Mouse (Mus musculus) forebrain, postnatal 0 days (tissue): ENCODE data around the gene Dennd2d. TPM values are rescaled to one million over a fixed set of nuclear protein-coding genes. Genes with fewer than 3 reads are reported as not detected.

Experiments
- ATAC-seq: fragments of 200-750 bp; cut with Nextera tagmentation; 2 replicates; pipeline ENCODE4 v1.8.0; 2017; ENCODE audit warnings: mild to moderate bottlenecking, moderate library complexity
- DNase-seq: peaks from one replicate; pipeline ENCODE4 v3.0.0-alpha.2; 2015
- H3K27ac ChIP-seq: fragments of 300-500 bp; sonication (generic); 2 replicates; pipeline ENCODE4 v1.5.1; 2014; ENCODE audit warnings: low read depth, mild to moderate bottlenecking, antibody characterized with exemption, low read length, moderate library complexity, mixed read lengths
- H3K27me3 ChIP-seq: fragments of 300-500 bp; sonication (generic); 2 replicates; pipeline ENCODE4 v1.6.1; 2014; ENCODE audit warnings: mild to moderate bottlenecking, low read length, mixed read lengths; ENCODE audit not compliant: insufficient read depth
- H3K36me3 ChIP-seq: fragments of 300-500 bp; sonication (generic); 2 replicates; pipeline ENCODE4 v1.6.1; 2014; ENCODE audit warnings: mild to moderate bottlenecking, moderate library complexity; ENCODE audit not compliant: insufficient read depth
- H3K4me1 ChIP-seq: fragments of 300-500 bp; sonication (generic); 2 replicates; pipeline ENCODE4 v1.6.1; 2014; ENCODE audit warnings: antibody characterized with exemption; ENCODE audit not compliant: insufficient read depth
- H3K4me2 ChIP-seq: fragments of 300-500 bp; sonication (generic); 2 replicates; pipeline ENCODE4 v1.6.1; 2014; ENCODE audit warnings: low read depth, mild to moderate bottlenecking, moderate library complexity
- H3K4me3 ChIP-seq: fragments of 300-500 bp; sonication (generic); 2 replicates; pipeline ENCODE4 v1.5.1; 2014; ENCODE audit warnings: low read depth, low read length, mixed read lengths
- H3K9ac ChIP-seq: fragments of 300-500 bp; sonication (generic); 2 replicates; pipeline ENCODE4 v1.6.1; 2014; ENCODE audit warnings: mild to moderate bottlenecking
- H3K9me3 ChIP-seq: fragments of 300-500 bp; sonication (generic); 2 replicates; pipeline ENCODE4 v1.6.1; 2016; ENCODE audit warnings: low read length
- CTCF ChIP-seq: sonication (generic); IDR thresholded peaks from 2 replicates; pipeline ENCODE4 v1.5.1; 2016; ENCODE audit warnings: antibody characterized with exemption, control low read depth, low read depth
- WGBS: fragments of 180-500 bp; shearing (Covaris S2); extraction: QIAGEN DNeasy Blood & Tissue Kit; methylation state at CpG from one replicate; pipeline ENCODE4 v1.1.7; 2014; 5-methylcytosine and 5-hydroxymethylcytosine counted together
- polyA plus RNA-seq: library from polyadenylated mRNA; unstranded; fragments of >200 nt; fragmentation: Nextera tagmentation; extraction: Ambion mirVana; gene quantifications from 2 replicates; pipeline ENCODE4 v1.2.1, GENCODE M21; 2015
- total RNA-seq: library from RNA; depleted of rRNA; stranded (reverse); fragments of >200 nt; gene quantifications from 2 replicates; pipeline ENCODE4 v1.2.3, GENCODE M21; 2014

The Dennd2d gene
- total and polyA plus RNA-seq, 2 experiments from 2014 or later = 0.63 to 0.90 TPM

DNA sequence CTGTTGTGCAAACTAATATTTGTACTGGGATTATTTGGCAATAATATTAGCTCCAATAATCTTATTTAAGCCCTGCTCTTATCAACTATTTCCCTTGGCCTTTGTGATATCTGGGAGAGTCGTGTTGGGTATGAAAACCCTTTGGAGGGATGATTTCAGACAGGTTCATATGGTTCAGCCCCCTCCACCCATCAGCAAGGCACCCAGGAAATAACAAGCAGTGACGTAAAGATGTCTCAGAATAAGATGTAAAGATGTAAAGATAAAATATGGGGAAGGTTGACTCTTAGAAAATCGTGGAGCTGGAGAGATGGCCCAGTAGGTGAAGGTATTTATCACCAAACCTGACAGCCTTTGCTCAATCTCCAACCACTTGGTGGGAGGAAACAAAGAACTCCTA, 19.7 kb upstream of the Dennd2d start:
- Histone ChIP-seq H3K9ac (no peak overlapping the region), H3K27ac (no peak overlapping the region), H3K4me1 (no peaks in the 10 kb centered on the region), H3K9me3 (no peaks in the 10 kb centered on the region), H3K4me2 (no peak overlapping the region), H3K27me3 (no peaks in the 10 kb centered on the region), H3K36me3 (no peaks in the 10 kb centered on the region), H3K4me3 (no peak overlapping the region)
- no peak for TF ChIP-seq CTCF
- WGBS = 66% methylated on average over 3 of the region's 3 CpGs
- no peak for ATAC-seq
- no peak for DNase-seq

DNA sequence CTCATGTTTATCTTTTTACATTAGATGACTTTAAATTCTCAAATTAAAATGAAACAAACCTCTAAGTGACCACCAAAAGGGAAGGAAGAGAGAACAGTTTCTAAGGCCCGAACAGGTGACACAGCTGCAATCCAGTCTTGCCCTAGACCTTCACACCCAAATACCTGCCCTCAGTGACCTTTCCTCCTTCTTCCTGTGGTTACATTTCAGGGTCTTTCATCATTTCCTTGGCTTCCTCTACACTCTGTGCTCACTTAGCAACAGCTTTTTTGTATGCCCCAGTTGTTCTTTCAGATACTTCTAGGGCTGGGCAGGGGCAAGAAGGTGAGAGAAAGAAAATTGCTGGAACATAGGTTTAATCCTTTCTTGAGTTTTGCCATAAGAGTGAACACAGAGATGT, 17.5 kb upstream of the Dennd2d start:
- Histone ChIP-seq H3K4me3 (no peak overlapping the region), H3K36me3 (no peaks in the 10 kb centered on the region), H3K27me3 (no peaks in the 10 kb centered on the region), H3K4me1 (no peaks in the 10 kb centered on the region), H3K4me2 (no peak overlapping the region), H3K9me3 (no peaks in the 10 kb centered on the region), H3K27ac (no peak overlapping the region), H3K9ac (no peak overlapping the region)
- DNase-seq (no peak), ATAC-seq (no peak)
- 96% methylated on average over 1 of the region's 1 CpGs for WGBS
- TF ChIP-seq CTCF = no peak

DNA sequence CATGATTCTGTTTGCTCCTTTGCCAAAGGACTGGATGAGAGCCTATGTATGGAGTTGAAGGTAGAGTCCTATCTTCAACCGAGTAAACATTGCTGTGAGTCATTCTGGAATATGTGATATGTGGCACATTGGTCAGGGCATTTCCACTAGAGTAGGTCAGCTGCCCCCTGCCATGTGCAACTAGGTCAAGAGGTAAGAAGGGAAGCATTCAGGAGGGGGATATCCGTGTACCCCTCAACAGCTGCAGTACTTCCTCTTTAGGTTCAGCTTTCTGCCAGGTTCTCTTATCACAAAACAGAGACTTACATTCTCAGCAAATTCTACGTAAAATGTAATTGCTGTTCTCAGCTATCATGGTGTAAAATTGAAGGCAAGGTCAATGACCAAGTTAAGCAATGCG, 8.0 kb upstream of the Dennd2d start:
- H3K27ac ChIP-seq = no peak overlapping the region
- ATAC-seq (no peak), DNase-seq (no peak)
- no peaks in the 10 kb centered on the region for H3K4me1 ChIP-seq
- 89% methylated on average over 4 of the region's 4 CpGs for WGBS
- no peak overlapping the region for H3K4me3 ChIP-seq
- H3K27me3 ChIP-seq = no peaks in the 10 kb centered on the region
- no peak for TF ChIP-seq CTCF
- no peak overlapping the region for H3K9ac ChIP-seq
- H3K4me2 ChIP-seq = no peak overlapping the region
- H3K9me3 ChIP-seq = no peaks in the 10 kb centered on the region
- H3K36me3 ChIP-seq = no peaks in the 10 kb centered on the region

DNA sequence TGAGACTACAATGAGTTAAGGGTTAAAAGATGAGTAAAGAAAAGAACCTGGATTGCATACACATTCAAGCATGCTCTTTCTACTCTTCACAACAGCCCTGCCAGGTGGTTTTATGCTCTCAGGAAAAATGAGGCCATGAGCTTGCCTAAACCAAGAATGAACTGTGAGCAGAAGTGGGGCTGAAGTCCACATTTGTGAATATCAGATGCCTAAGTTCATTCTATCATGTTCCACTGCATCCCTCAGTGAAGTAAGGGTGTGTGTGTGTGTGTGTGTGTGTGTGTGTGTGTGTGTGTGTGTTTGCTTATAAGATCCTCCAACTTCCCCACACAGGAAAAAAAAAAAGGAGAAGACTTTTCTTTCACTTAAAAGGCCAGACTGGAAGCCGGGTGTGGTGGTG, 5.3 kb upstream of the Dennd2d start:
- Histone ChIP-seq H3K4me2 (no peak overlapping the region), H3K36me3 (no peaks in the 10 kb centered on the region), H3K9me3 (no peaks in the 10 kb centered on the region), H3K4me1 (no peaks in the 10 kb centered on the region), H3K27me3 (no peaks in the 10 kb centered on the region), H3K4me3 (no peak overlapping the region), H3K9ac (no peak overlapping the region), H3K27ac (no peak overlapping the region)
- no peak for TF ChIP-seq CTCF
- whole genome bisulfite sequencing = 93% methylated on average over 1 of the region's 1 CpGs
- no peak for DNase-seq
- ATAC-seq = no peak

DNA sequence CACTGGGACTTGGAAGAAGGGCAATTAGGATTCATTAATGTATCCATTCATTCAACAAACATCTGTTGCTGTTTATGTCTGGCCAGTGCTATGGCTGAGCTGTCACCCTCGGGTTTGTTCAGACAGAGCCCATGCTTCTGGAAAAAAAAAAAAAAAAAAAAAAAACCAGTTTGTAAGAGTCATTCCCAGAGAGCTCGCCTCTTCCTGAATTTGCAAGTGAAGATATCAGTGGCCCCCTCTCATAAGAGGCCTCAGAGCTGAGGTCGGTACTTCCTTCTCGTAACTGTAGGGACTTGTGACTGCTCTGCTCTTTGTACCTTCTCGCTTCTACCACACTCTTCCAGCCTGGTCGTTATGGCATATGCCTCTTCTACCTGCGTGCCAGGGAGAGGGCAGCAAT, 1.1 kb downstream of the Dennd2d start:
- H3K27me3 ChIP-seq = no peaks in the 10 kb centered on the region
- no peak overlapping the region for H3K4me3 ChIP-seq
- 72% methylated on average over 7 of the region's 7 CpGs for WGBS
- H3K27ac ChIP-seq = no peak overlapping the region
- DNase-seq (no peak), ATAC-seq (0 out of 2 replicates have a peak, but pooled peaks have one; percentile 14)
- H3K9me3 ChIP-seq = no peaks in the 10 kb centered on the region
- no peaks in the 10 kb centered on the region for H3K36me3 ChIP-seq
- no peak overlapping the region for H3K4me2 ChIP-seq
- TF ChIP-seq CTCF = no peak
- no peak overlapping the region for H3K9ac ChIP-seq
- H3K4me1 ChIP-seq = 0 out of 2 replicates have a peak, but pooled peaks cover 9% of the 10 kb centered on the region

DNA sequence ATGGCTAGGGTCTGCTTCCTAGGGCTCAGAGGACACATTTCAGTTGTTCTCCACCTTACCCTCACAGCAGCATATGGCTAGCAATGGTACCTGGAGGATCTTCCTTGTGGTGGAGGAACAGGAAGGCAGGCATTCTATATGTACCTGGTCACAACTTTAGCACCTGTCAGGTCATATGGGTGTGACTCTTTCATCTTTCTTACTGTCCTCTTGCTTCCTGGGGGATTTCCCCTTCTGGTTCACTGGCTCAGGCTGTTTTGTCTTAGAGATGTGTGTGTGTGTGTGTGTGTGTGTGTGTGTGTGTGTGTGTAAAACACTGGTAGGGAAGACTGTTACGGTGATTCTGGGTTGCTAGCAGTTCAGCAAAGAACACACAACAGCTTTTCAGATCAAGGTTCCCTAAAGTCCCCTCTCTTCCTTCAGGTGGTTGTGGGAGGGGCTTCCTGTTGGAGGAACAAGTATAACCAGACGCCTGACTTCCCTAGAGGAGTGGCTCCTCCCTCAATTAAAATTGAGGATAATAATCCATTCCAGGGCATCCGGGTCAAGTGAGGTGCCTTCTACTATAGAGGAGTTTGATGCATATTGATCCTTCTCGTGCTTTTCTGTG, 1.7 kb downstream of the Dennd2d start:
- Histone ChIP-seq H3K36me3 (no peaks in the 10 kb centered on the region), H3K27me3 (no peaks in the 10 kb centered on the region), H3K27ac (no peak overlapping the region), H3K4me1 (0 out of 2 replicates have a peak, but pooled peaks cover 9% of the 10 kb centered on the region), H3K9ac (no peak overlapping the region), H3K4me2 (no peak overlapping the region), H3K9me3 (no peaks in the 10 kb centered on the region), H3K4me3 (no peak overlapping the region)
- no peak for TF ChIP-seq CTCF
- WGBS = 72% methylated on average over 4 of the region's 4 CpGs
- ATAC-seq (no peak), DNase-seq (no peak)

DNA sequence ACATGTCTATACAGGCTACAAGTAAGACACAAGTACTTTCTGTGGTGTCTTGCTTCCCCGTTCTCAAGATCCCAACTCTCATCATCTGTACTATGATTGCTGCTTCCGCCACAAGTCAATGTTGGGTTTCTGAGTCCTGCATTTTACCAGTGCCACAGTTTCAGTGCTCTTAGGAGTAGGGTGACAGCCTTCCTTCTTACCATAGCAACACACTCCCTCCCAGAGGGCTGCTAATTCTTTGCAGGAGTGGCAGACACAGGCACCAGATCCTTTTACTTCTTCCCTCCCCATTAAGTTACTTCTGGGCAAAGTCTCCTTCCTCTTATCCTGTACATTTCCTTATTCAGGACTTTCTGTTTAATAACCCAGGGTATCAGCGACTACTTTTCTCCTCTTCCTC, 2.7 kb downstream of the Dennd2d start:
- Histone ChIP-seq H3K27ac (no peak overlapping the region), H3K4me2 (no peak overlapping the region), H3K27me3 (no peaks in the 10 kb centered on the region), H3K36me3 (no peaks in the 10 kb centered on the region), H3K4me3 (no peak overlapping the region), H3K9me3 (no peaks in the 10 kb centered on the region), H3K9ac (no peak overlapping the region), H3K4me1 (0 out of 2 replicates have a peak, but pooled peaks cover 9% of the 10 kb centered on the region)
- ATAC-seq (no peak), DNase-seq (no peak)
- no peak for TF ChIP-seq CTCF
- WGBS = 90% methylated on average over 3 of the region's 3 CpGs
